Mouse (Mus musculus) adrenal gland, adult (tissue): Measurements from ENCODE around the gene Ptpro.
A peak's percentile ranks its signal among the peaks of the same experiment; 100 is the strongest.

ENCODE experiments used
- DNase-seq, 2 experiments: peaks; one replicate each; pipeline ENCODE4 v3.0.0; 2022 to 2023; ENCODE audit warnings: low spot score in 1 of 2; ENCODE audit not compliant: inconsistent age in 2 of 2

The Ptpro gene

GRCm38 (mm10) chr6:137382546-137382945, 130.4 kb downstream of the Ptpro start:
- DNase-seq = no peak

- peak in 1 of 2 experiments; percentile 29 for DNase-seq
Measured at GRCm38 (mm10) chr6:137386344-137386743, 134.2 kb downstream of the Ptpro start.

GRCm38 (mm10) chr6:137386935-137387334, 134.8 kb downstream of the Ptpro start:
- no peak for DNase-seq

- DNase-seq = no peak
Measured at GRCm38 (mm10) chr6:137395075-137395474, 143.0 kb downstream of the Ptpro start.

GRCm38 (mm10) chr6:137396106-137396793, 144.1 kb downstream of the Ptpro start:
- peak in 1 of 2 experiments; percentile 35 for DNase-seq

- DNase-seq = peak in 1 of 2 experiments; percentile 54
Measured at GRCm38 (mm10) chr6:137397358-137397757, 145.2 kb downstream of the Ptpro start.

- DNase-seq = no peak
Measured at GRCm38 (mm10) chr6:137404196-137404595, 152.1 kb downstream of the Ptpro start.

DNA sequence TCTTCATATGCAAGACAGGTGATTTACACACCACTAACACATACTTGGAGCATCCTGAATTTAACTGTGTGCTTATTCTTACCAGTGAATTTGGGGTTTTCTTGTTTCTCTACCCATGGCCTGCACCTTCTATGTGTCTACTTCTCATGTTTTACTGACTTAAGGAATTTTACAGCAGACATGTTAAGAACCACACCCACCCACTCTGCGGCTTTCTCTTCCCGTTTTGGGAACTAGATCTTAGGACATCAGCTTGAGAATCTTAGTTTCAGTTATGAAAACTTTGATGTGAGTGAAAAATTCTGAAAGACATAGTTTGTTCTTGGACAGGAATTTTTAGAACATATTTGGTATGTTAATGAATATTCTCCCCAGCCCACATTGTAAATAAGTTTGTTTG, 153.6 kb downstream of the Ptpro start:
- no peak for DNase-seq

GRCm38 (mm10) chr6:137410510-137410909, 158.4 kb downstream of the Ptpro start:
- DNase-seq = no peak

DNA sequence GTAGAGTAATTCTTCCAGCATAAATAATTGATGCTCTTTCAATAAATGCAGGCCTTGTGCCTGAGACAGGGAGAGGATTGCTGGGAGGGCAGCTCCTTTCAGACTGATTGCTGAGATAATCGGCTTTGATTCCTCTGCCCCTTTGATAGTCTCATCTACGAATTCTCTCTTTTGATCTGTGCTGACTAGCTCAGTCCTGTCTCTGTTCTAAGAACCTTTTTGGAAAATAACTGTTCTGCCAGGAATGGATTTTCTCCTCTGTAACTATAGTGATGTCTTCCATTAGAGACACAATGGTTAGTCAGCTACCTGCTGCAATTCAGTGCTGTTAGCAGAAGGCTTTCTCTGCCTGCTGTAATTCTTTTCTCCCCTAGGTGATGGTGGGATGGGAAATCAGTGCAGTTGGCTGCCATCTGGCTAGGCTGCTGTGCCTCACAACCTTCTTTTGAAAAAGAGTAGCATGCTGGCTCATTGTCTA, 159.8 kb downstream of the Ptpro start:
- no peak for DNase-seq

DNA sequence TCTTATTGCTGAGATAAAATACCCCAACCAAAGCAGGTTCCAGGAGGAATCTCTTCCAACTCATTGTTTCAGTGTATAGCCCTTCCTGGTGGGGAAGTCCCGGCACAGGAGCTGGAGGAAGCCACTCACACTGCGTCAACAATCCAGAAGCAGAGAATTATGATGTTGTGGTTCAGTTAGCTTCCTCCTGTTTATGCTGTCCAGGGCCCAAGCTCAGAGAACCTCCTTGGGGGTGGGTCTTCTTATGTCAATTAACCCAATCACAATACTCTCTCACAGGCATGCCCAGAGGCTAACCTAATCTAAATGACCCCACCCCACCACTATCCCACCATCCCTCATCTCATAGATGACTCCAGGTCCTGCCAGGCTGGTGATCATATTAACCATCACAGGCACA, 160.9 kb downstream of the Ptpro start:
- no peak for DNase-seq

DNA sequence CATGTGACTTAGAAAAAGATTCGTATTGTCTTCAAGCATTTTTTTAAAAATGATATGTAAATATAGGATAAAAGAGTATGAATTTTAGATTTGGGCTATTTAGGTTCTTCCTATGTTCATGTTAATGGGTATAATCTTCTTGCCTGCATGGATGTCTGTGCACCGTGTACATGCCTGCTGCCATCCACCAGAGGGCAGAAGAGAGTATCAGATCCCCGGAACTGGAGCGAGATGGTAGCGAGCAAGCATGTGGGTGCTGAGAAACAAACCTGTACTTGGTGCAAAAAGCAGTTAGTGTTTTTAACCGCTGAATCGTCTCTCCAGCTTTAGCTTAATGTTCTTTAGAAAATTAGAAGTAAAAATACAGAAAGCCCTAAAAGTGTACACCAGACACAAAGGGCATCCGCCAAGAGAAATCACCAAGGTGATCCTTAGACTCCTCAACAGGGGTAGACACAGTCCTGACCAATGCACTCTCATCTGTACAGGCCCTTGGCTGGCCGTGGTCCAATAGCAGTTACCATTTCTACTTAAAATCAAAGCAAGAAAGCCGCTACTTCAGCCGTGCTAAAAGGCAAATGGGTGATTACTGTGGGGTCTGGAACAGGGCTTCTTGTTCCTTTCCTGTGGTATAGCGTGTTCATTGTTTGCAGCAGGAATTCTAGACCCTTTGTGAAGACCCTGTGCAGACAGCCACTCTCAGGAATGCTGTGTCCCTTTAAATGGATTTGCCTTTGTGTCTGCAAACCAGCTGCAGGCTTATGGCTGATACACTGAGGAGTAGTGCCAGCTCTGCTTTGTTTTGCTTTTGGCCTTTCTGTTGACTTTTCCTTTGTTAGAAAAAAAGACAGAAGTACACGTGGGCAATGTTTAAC, 162.6 kb downstream of the Ptpro start:
- peak; percentile 26 to 71 for DNase-seq

- DNase-seq = no peak
Measured at GRCm38 (mm10) chr6:137422777-137423176, 170.7 kb downstream of the Ptpro start.

DNA sequence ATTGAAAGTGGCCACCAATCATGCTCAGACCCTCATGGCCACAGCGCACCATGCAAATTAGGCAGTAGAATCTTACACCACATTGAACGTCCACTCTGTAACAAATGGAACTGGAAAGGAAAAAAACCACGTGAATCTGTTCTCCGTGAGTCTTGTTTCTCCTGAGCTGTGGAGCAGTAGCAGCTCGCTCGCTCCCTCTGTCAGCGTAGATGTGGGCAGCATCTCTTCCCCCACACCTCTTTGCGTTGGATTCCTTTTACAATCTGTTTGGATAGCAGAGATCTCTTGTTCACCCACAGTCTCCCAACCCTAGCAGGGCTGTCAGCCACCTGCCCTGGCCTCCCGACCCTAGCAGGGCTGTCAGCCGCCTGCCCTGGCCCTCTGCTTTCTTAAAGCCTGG, 171.7 kb downstream of the Ptpro start:
- no peak for DNase-seq

- DNase-seq = no peak
Measured at GRCm38 (mm10) chr6:137425500-137426432, 173.6 kb downstream of the Ptpro start.

- DNase-seq = no peak
Measured at GRCm38 (mm10) chr6:137433521-137434137, 181.5 kb downstream of the Ptpro start.

DNA sequence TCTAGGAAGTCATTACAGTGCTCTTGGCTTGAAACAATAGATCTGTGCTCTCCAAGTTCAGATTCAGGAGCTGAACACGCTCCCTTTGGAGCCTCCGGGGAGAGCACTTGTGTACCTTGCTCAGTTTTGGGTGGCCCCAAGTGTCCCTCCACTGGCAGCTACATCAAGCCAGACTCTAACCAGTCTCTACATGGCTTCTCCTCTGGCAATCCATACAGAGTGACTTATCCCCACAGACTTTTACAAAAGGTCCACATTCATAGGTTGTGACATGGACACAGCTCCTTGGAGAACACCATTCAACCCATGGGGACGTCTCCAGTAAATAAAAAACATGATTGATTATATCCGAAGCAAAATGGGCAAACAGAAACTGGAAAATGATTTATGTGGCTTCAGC, 185.4 kb downstream of the Ptpro start:
- DNase-seq = no peak

DNA sequence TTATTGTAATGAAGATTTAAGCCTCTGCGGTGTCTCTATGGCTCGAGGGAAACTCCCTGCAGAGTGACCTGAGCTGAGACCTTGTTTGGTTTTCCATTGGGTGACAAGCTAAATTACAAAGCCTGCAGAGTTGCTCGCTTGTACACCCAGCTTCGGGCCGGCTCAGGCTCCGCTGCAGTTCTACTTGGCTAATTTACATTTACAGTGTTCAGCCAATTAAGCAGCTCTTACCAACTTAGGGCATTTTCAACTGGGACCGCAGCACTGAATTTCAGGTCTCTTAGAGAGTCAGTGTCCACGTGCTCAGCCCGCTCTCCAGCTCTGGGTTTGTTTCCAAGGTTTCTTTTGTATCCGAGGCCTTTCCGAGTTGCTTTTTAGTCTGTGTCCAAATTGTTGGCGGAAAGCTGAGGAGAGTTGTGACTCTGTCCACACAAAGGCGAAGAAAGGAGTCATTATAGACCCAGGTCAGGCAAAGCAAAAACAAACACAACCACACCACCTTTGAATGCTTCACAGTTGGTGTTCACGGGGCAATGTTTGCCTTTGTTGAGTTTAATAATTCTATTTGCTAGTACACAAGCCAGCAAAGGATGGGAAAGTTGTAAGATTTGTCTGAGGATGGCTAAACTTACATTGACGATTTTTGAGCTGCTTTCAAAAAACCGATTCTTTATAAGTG, 185.9 kb downstream of the Ptpro start:
- no peak for DNase-seq

DNA sequence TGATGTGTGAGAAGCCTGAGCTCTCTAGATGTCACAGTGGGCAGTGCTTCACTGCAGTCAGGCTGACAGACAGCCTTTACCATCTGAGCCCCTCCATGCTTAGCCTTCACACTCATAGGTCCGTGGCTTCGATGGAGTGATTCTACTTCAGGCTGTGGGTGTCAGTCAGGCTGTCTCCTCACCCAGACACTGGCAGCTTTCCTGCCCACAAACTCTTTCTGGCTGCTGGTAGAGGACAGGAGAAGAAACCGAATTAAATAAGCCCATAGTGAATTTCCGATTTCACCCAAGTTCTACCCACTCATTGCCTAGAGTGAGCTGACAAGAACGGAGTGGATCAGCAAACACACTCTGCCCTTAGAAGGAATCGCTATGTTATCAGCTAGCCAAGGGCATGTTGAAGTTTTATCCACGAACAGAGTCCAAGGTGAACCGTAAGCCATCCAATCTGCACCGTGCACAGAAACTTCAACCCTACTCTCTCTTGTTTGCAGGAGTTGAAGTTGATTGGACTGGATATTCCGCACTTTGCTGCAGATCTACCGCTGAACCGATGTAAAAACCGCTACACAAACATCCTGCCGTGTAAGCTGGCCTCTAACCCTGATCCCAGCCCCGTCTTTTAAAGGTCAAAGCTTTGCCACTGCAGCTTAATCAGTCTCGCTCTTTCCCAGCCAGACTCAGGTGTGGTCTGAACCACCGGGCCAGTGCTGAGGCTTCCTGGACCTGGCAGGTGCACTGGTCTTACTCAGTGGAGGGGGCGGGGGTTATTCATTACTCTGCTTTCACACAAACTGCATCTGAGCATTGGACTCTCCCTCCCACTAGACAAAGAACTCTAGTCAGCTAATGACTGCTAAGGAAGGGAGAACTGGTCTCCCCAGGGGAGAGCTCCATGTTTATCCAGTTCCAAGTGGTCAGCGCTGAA, 188.7 kb downstream of the Ptpro start:
- DNase-seq = peak in 1 of 2 experiments; percentile 42
